Mouse (Mus musculus): Measurements from ENCODE around the gene March11. TPM values are rescaled to one million over a fixed set of nuclear protein-coding genes. Genes with fewer than 3 reads are reported as not detected.

March11 gene
- total and polyA plus RNA-seq, 2 experiments from 2014 or later = 5.6 to 6.5 TPM

- no peak for TF ChIP-seq CTCF (IDR thresholded peaks at IDR 0.05)
- Histone ChIP-seq H3K27me3 (ENCODE audit: insufficient read depth, low read length) (no peaks in the 10 kb centered on the region), H3K4me1 (ENCODE audit: insufficient read depth, low read length) (no peaks in the 10 kb centered on the region), H3K27ac (ENCODE audit: low read depth, low read length) (no peak overlapping the region), H3K9ac (replicated peaks; ENCODE audit: low read length, poor library complexity, severe bottlenecking) (no peak overlapping the region), H3K9me3 (ENCODE audit: low read length) (no peaks in the 10 kb centered on the region), H3K4me2 (ENCODE audit: low read depth, low read length, poor library complexity, severe bottlenecking) (no peak overlapping the region), H3K36me3 (ENCODE audit: insufficient read depth, low read length) (no peaks in the 10 kb centered on the region), H3K4me3 (ENCODE audit: low read depth, low read length) (no peak overlapping the region)
- WGBS = 85% methylated on average over 7 of the region's 7 CpGs
- ATAC-seq (ENCODE audit: low FRiP score) (no peak), DNase-seq (ENCODE audit: low spot score) (no peak)
Observed at GRCm38 (mm10) chr15:26435725-26436124, 126.9 kb downstream of the March11 start.

GRCm38 (mm10) chr15:26437113-26437512, 128.3 kb downstream of the March11 start:
- H3K27me3 ChIP-seq (ENCODE audit: insufficient read depth, low read length) = no peaks in the 10 kb centered on the region
- no peak overlapping the region for H3K4me3 ChIP-seq (ENCODE audit: low read depth, low read length)
- no peak for ATAC-seq (ENCODE audit: low FRiP score)
- no peak for DNase-seq (ENCODE audit: low spot score)
- no peak overlapping the region for H3K27ac ChIP-seq (ENCODE audit: low read depth, low read length)
- H3K4me2 ChIP-seq (ENCODE audit: low read depth, low read length, poor library complexity, severe bottlenecking) = no peak overlapping the region
- no peak for TF ChIP-seq CTCF (IDR thresholded peaks at IDR 0.05)
- H3K9ac ChIP-seq (replicated peaks; ENCODE audit: low read length, poor library complexity, severe bottlenecking) = no peak overlapping the region
- no peaks in the 10 kb centered on the region for H3K9me3 ChIP-seq (ENCODE audit: low read length)
- no peaks in the 10 kb centered on the region for H3K4me1 ChIP-seq (ENCODE audit: insufficient read depth, low read length)
- no peaks in the 10 kb centered on the region for H3K36me3 ChIP-seq (ENCODE audit: insufficient read depth, low read length)
- WGBS = 69% methylated on average over 2 of the region's 2 CpGs
